Mouse (Mus musculus): ENCODE measurements around the gene Snx29. TPM values are rescaled to one million over a fixed set of nuclear protein-coding genes. Genes with fewer than 3 reads are reported as not detected.

Snx29 gene
- polyA plus RNA-seq, 1 experiment from 2014 or later = 10.0 TPM

DNA sequence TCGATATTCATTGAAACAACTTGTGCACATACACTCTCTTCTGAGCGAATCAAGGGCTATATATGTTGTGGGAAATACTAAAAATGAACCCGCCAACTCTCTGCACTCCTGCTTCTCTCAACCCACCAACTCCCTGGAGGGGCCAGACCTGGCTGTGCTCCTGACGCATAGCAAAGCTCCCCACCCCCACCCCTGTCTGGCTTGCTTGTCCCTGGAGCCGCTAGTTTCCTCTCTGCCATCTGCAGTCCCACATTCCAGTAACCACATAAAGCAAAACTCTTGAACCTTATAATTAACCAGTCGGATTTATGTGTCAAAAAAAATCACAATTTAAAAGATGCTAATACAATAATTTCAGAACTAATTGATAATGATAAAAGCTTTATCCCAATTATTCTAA lies 320.9 kb downstream of the Snx29 start:
- TF ChIP-seq EP300 (IDR thresholded peaks at IDR 0.05) (no peak), CTCF (IDR thresholded peaks at IDR 0.05) (no peak)
- WGBS = 62% methylated on average over 6 of the region's 6 CpGs
- Histone ChIP-seq H3K27ac (ENCODE audit: low read length) (no peak overlapping the region), H3K9me3 (ENCODE audit: low read length) (no peaks in the 10 kb centered on the region), H3K4me3 (ENCODE audit: low read depth, low read length) (no peak overlapping the region), H3K9ac (replicated peaks; ENCODE audit: low read depth) (no peak overlapping the region), H3K4me1 (ENCODE audit: insufficient read depth, low read depth, low read length) (peaks cover 13% of the 10 kb centered on the region; the same call in 1 of the 2 replicates), H3K27me3 (replicated peaks; ENCODE audit: insufficient read depth, low read length) (no peaks in the 10 kb centered on the region), H3K4me2 (replicated peaks; ENCODE audit: low read depth, low read length) (no peak overlapping the region), H3K36me3 (ENCODE audit: insufficient read depth, low read length) (no peaks in the 10 kb centered on the region)
- ATAC-seq (no peak), DNase-seq (ENCODE audit: low spot score) (no peak)

- no peak overlapping the region for H3K9ac ChIP-seq (replicated peaks; ENCODE audit: low read depth)
- H3K4me3 ChIP-seq (ENCODE audit: low read depth, low read length) = no peak overlapping the region
- TF ChIP-seq CTCF (IDR thresholded peaks at IDR 0.05) (no peak), EP300 (IDR thresholded peaks at IDR 0.05) (no peak)
- H3K27me3 ChIP-seq (replicated peaks; ENCODE audit: insufficient read depth, low read length) = no peaks in the 10 kb centered on the region
- H3K27ac ChIP-seq (ENCODE audit: low read length) = no peak overlapping the region
- ATAC-seq (no peak), DNase-seq (ENCODE audit: low spot score) (no peak)
- 79% methylated on average over 2 of the region's 2 CpGs for WGBS
- H3K36me3 ChIP-seq (ENCODE audit: insufficient read depth, low read length) = no peaks in the 10 kb centered on the region
- no peak overlapping the region for H3K4me2 ChIP-seq (replicated peaks; ENCODE audit: low read depth, low read length)
- no peaks in the 10 kb centered on the region for H3K9me3 ChIP-seq (ENCODE audit: low read length)
- H3K4me1 ChIP-seq (ENCODE audit: insufficient read depth, low read depth, low read length) = peaks cover 13% of the 10 kb centered on the region; the same call in 1 of the 2 replicates
Observed at GRCm38 (mm10) chr16:11644399-11644798, 321.7 kb downstream of the Snx29 start.

DNA sequence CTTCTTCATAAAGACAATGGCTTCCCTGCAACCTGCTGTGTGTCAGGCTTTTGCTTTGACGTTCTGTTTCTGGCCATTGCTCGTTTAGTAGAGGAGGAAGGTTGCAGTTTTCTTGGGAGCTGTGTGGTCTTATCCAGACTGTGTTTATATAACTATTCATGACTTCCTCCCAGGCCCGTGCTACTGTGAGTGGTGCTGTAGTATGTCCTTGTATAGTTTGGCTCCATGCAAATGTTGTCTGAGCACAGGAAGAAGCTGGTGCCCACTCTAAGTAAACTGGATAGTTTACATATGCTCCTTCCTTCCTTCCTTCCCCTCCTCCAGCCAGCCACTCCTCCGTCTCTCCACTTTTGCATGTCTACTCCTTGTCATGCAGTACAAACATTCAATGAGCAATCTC lies 323.0 kb downstream of the Snx29 start:
- no peaks in the 10 kb centered on the region for H3K36me3 ChIP-seq (ENCODE audit: insufficient read depth, low read length)
- DNase-seq (ENCODE audit: low spot score) = peak; percentile 65
- H3K9ac ChIP-seq (replicated peaks; ENCODE audit: low read depth) = no peak overlapping the region
- TF ChIP-seq CTCF (IDR thresholded peaks at IDR 0.05) (no peak), EP300 (IDR thresholded peaks at IDR 0.05) (peak; percentile 95)
- ATAC-seq = peak; percentile 95
- H3K27me3 ChIP-seq (replicated peaks; ENCODE audit: insufficient read depth, low read length) = no peaks in the 10 kb centered on the region
- no peak overlapping the region for H3K27ac ChIP-seq (ENCODE audit: low read length)
- H3K9me3 ChIP-seq (ENCODE audit: low read length) = no peaks in the 10 kb centered on the region
- H3K4me3 ChIP-seq (ENCODE audit: low read depth, low read length) = no peak overlapping the region
- WGBS = 5% methylated on average over 4 of the region's 4 CpGs
- H3K4me1 ChIP-seq (ENCODE audit: insufficient read depth, low read depth, low read length) = peaks cover 13% of the 10 kb centered on the region; the same call in 1 of the 2 replicates
- H3K4me2 ChIP-seq (replicated peaks; ENCODE audit: low read depth, low read length) = no peak overlapping the region

- no peak for ATAC-seq
- 71% methylated on average over 4 of the region's 4 CpGs for WGBS
Observed at GRCm38 (mm10) chr16:11646745-11647289, 324.1 kb downstream of the Snx29 start.

DNA sequence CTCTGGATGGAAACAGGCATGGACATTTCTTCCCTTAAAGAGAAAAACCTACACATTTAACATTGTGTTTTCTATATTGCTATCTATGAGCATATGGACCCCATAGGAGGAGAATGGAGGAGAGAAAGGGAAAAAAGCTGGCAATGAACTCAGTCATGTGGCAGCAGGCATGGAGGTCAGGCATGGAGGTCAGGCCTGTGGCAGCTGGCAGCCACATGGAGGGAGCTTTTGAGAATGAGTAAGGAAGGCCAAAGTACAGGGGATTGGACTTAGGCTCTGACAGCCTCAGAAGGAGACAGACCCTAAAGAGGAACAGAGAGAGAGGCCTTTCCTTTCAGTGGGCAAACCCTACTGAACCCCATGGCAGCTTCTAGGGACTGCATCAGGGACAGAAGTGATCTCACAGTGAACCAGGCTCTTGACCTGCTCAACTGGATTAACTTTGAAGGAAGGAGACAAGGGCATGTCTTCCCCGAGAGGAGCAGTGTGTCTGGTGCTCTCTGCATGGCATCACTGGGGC lies 325.5 kb downstream of the Snx29 start:
- TF ChIP-seq EP300 (IDR thresholded peaks at IDR 0.05) = no peak
- no peak for TF ChIP-seq CTCF (IDR thresholded peaks at IDR 0.05)
- H3K9ac ChIP-seq (replicated peaks; ENCODE audit: low read depth) = no peak overlapping the region
- H3K27me3 ChIP-seq (replicated peaks; ENCODE audit: insufficient read depth, low read length) = no peaks in the 10 kb centered on the region
- peaks cover 13% of the 10 kb centered on the region; the same call in 1 of the 2 replicates for H3K4me1 ChIP-seq (ENCODE audit: insufficient read depth, low read depth, low read length)
- DNase-seq (ENCODE audit: low spot score) (no peak), ATAC-seq (no peak)
- H3K9me3 ChIP-seq (ENCODE audit: low read length) = no peaks in the 10 kb centered on the region
- no peaks in the 10 kb centered on the region for H3K36me3 ChIP-seq (ENCODE audit: insufficient read depth, low read length)
- no peak overlapping the region for H3K4me3 ChIP-seq (ENCODE audit: low read depth, low read length)
- H3K27ac ChIP-seq (ENCODE audit: low read length) = no peak overlapping the region
- 100% methylated on average over 1 of the region's 1 CpGs for WGBS
- H3K4me2 ChIP-seq (replicated peaks; ENCODE audit: low read depth, low read length) = no peak overlapping the region

More at GRCm38 (mm10) chr16:11646745-11647289, 324.1 kb downstream of the Snx29 start:
- no peak overlapping the region for H3K4me2 ChIP-seq (replicated peaks; ENCODE audit: low read depth, low read length)
- TF ChIP-seq CTCF (IDR thresholded peaks at IDR 0.05) (no peak), EP300 (IDR thresholded peaks at IDR 0.05) (no peak)
- no peaks in the 10 kb centered on the region for H3K36me3 ChIP-seq (ENCODE audit: insufficient read depth, low read length)
- no peak overlapping the region for H3K9ac ChIP-seq (replicated peaks; ENCODE audit: low read depth)
- H3K27ac ChIP-seq (ENCODE audit: low read length) = no peak overlapping the region
- DNase-seq (ENCODE audit: low spot score) = no peak
- H3K9me3 ChIP-seq (ENCODE audit: low read length) = no peaks in the 10 kb centered on the region
- peaks cover 13% of the 10 kb centered on the region; the same call in 1 of the 2 replicates for H3K4me1 ChIP-seq (ENCODE audit: insufficient read depth, low read depth, low read length)
- H3K4me3 ChIP-seq (ENCODE audit: low read depth, low read length) = no peak overlapping the region
- no peaks in the 10 kb centered on the region for H3K27me3 ChIP-seq (replicated peaks; ENCODE audit: insufficient read depth, low read length)

GRCm38 (mm10) chr16:11652686-11653366 lies 330.1 kb downstream of the Snx29 start:
- 77% methylated on average over 2 of the region's 2 CpGs for WGBS
- no peak overlapping the region for H3K4me2 ChIP-seq (replicated peaks; ENCODE audit: low read depth, low read length)
- H3K9ac ChIP-seq (replicated peaks; ENCODE audit: low read depth) = no peak overlapping the region
- DNase-seq (ENCODE audit: low spot score) (no peak), ATAC-seq (no peak)
- no peak for TF ChIP-seq EP300 (IDR thresholded peaks at IDR 0.05)
- no peak for TF ChIP-seq CTCF (IDR thresholded peaks at IDR 0.05)
- no peaks in the 10 kb centered on the region for H3K27me3 ChIP-seq (replicated peaks; ENCODE audit: insufficient read depth, low read length)
- H3K9me3 ChIP-seq (ENCODE audit: low read length) = no peaks in the 10 kb centered on the region
- no peak overlapping the region for H3K27ac ChIP-seq (ENCODE audit: low read length)
- no peaks in the 10 kb centered on the region for H3K4me1 ChIP-seq (ENCODE audit: insufficient read depth, low read depth, low read length)
- no peak overlapping the region for H3K4me3 ChIP-seq (ENCODE audit: low read depth, low read length)
- no peaks in the 10 kb centered on the region for H3K36me3 ChIP-seq (ENCODE audit: insufficient read depth, low read length)
